Mouse (Mus musculus): ENCODE data around the gene Gm48552. TPM values are rescaled to one million over a fixed set of nuclear protein-coding genes. Genes with fewer than 3 reads are reported as not detected.

The Gm48552 gene
- total RNA-seq, 4 experiments from 2014 or later, result 2.0 to 4.2 (median 2.6) TPM

GRCm38 (mm10) chr10:81421041-81421796 is 32.4 kb downstream of the Gm48552 start:
- peak; percentile 11 for DNase-seq

GRCm38 (mm10) chr10:81421797-81422100 is 32.9 kb downstream of the Gm48552 start:
- peak; percentile 64 for DNase-seq

- peak; percentile 29 for DNase-seq
Measured at GRCm38 (mm10) chr10:81422191-81422590, 33.4 kb downstream of the Gm48552 start.

GRCm38 (mm10) chr10:81422661-81423217 is 33.9 kb downstream of the Gm48552 start:
- peak; percentile 12 for DNase-seq

GRCm38 (mm10) chr10:81423476-81424245 is 34.9 kb downstream of the Gm48552 start:
- peak; percentile 24 for DNase-seq

GRCm38 (mm10) chr10:81424246-81425051 is 35.6 kb downstream of the Gm48552 start:
- DNase-seq, result peak; percentile 62

GRCm38 (mm10) chr10:81425236-81425850 is 36.5 kb downstream of the Gm48552 start:
- peak; percentile 60 for DNase-seq

GRCm38 (mm10) chr10:81426081-81426671 is 37.4 kb downstream of the Gm48552 start:
- peak; percentile 42 for DNase-seq

- DNase-seq, result peak; percentile 69
Measured at GRCm38 (mm10) chr10:81426897-81427296, 38.1 kb downstream of the Gm48552 start.

- DNase-seq, result peak; percentile 29
Measured at GRCm38 (mm10) chr10:81427327-81427726, 38.5 kb downstream of the Gm48552 start.

GRCm38 (mm10) chr10:81427804-81428506 is 39.1 kb downstream of the Gm48552 start:
- DNase-seq, result peak; percentile 20

- no peak for DNase-seq
Measured at GRCm38 (mm10) chr10:81428507-81428870, 39.7 kb downstream of the Gm48552 start.

- DNase-seq, result peak; percentile 22
Measured at GRCm38 (mm10) chr10:81429092-81429491, 40.3 kb downstream of the Gm48552 start.

GRCm38 (mm10) chr10:81429605-81430061 is 40.8 kb downstream of the Gm48552 start:
- peak; percentile 89 for DNase-seq

GRCm38 (mm10) chr10:81430141-81430830 is 41.5 kb downstream of the Gm48552 start:
- peak; percentile 78 for DNase-seq

GRCm38 (mm10) chr10:81430831-81431525 is 42.2 kb downstream of the Gm48552 start:
- peak; percentile 63 for DNase-seq

GRCm38 (mm10) chr10:81431526-81432168 is 42.8 kb downstream of the Gm48552 start:
- peak; percentile 44 for DNase-seq

GRCm38 (mm10) chr10:81432169-81432867 is 43.5 kb downstream of the Gm48552 start:
- DNase-seq, result peak; percentile 46
